In genomic region chr12:32822066-32822465, GRCm38 (mm10) we compare ENCODE assay signal across 14 mouse cellular contexts. TPM values are rescaled to one million over a fixed set of nuclear protein-coding genes. Genes with fewer than 3 reads are reported as not detected.
DNase-seq lines count a peak whose midpoint lies in the region; ATAC-seq and TF ChIP-seq lines count a peak whose summit lies in the region.
"Had no signal": no experiment of that assay in that cellular context is flagged by ENCODE, and none has a peak within 500 bp of the region (broad histone marks: within the 10 kb centered on the region; RNA-seq: fewer than 3 reads in every experiment).

No protein-coding gene starts in this region.

- H3ac ChIP-seq in myocyte (ENCODE audit: control insufficient read depth, insufficient read length), result no peak overlapping the region

- TF ChIP-seq POLR2A in bone marrow macrophage, adult 2 months (IDR thresholded peaks at IDR 0.05; ENCODE audit: borderline replicate concordance, low read depth, low read length), result no peak
- no peak for TF ChIP-seq POLR2A in myocyte (IDR thresholded peaks at IDR 0.05; ENCODE audit: insufficient read length, low read depth)

- no peaks in the 10 kb centered on the region for H3K36me3 ChIP-seq in hindbrain, embryonic 15.5 days
- peaks cover 2% of the 10 kb centered on the region; the same call in 1 of the 2 replicates for H3K36me3 ChIP-seq in hindbrain, embryonic 16.5 days (ENCODE audit: control insufficient read depth, insufficient read depth, low read length)
- peaks cover 6% of the 10 kb centered on the region for H3K36me3 ChIP-seq in myocyte (ENCODE audit: control insufficient read depth, insufficient read depth)

- H3K79me2 ChIP-seq in myocyte (ENCODE audit: control insufficient read depth, insufficient read depth), result peaks cover 60% of the 10 kb centered on the region

- no peak overlapping the region for H3K4me3 ChIP-seq in hindbrain, embryonic 15.5 days
- H3K4me3 ChIP-seq in hindbrain, embryonic 16.5 days (ENCODE audit: low read length), result no peak overlapping the region
- peak overlapping the region; percentile 33 for H3K4me3 ChIP-seq in bone marrow macrophage, adult 2 months (ENCODE audit: insufficient read depth, low read length)
- no peak overlapping the region for H3K4me3 ChIP-seq in myocyte

- DNase-seq in lung, postnatal 36 days, result peak; percentile 26
- DNase-seq in lung, postnatal 25 days (ENCODE audit: low spot score), result no peak
- no peak for DNase-seq in layer of hippocampus, adult 9-11 months
- DNase-seq: cerebellum, postnatal 25 days; gastrocnemius, postnatal 10 days; layer of hippocampus, postnatal 36 days; thymus, postnatal 25 days had no signal

- H3K27me3 ChIP-seq in hindbrain, embryonic 15.5 days, result no peaks in the 10 kb centered on the region
- H3K27me3 ChIP-seq in hindbrain, embryonic 16.5 days (replicated peaks; ENCODE audit: control insufficient read depth, insufficient read depth, low read length), result no peaks in the 10 kb centered on the region
- H3K27me3 ChIP-seq in myocyte (ENCODE audit: control insufficient read depth, insufficient read depth, insufficient read length), result no peaks in the 10 kb centered on the region
- H3K27me3 ChIP-seq: Patski had no signal

- peaks cover 9% of the 10 kb centered on the region for H3K4me1 ChIP-seq in hindbrain, embryonic 15.5 days (replicated peaks)
- peaks cover 10% of the 10 kb centered on the region for H3K4me1 ChIP-seq in hindbrain, embryonic 16.5 days (ENCODE audit: control insufficient read depth, insufficient read depth, low read depth, low read length)
- peaks cover 42% of the 10 kb centered on the region for H3K4me1 ChIP-seq in bone marrow macrophage, adult 2 months (ENCODE audit: control insufficient read depth, insufficient read depth, low read length)

- H3K9ac ChIP-seq in hindbrain, embryonic 15.5 days, result no peak overlapping the region
- no peak overlapping the region for H3K9ac ChIP-seq in hindbrain, embryonic 16.5 days (ENCODE audit: low read depth, low read length)
- H3K9ac ChIP-seq: liver, embryonic 14.5 days had no signal

- no peak for ATAC-seq in hindbrain, embryonic 15.5 days (ENCODE audit: low FRiP score, low read depth)
- ATAC-seq in hindbrain, embryonic 16.5 days, result no peak
- ATAC-seq: midbrain, embryonic 16.5 days; Patski had no signal

- no peak for TF ChIP-seq CTCF in bone marrow macrophage, adult 2 months (IDR thresholded peaks at IDR 0.05; ENCODE audit: low read depth, low read length)

- peak overlapping the region; percentile 65; the same call in 1 of the 2 replicates for H3K4me2 ChIP-seq in hindbrain, embryonic 15.5 days
- no peak overlapping the region for H3K4me2 ChIP-seq in hindbrain, embryonic 16.5 days (ENCODE audit: low read length)
- peak overlapping the region; percentile 71 for H3K4me2 ChIP-seq in myocyte (ENCODE audit: low read depth)

- no peaks in the 10 kb centered on the region for H3K9me3 ChIP-seq in hindbrain, embryonic 15.5 days
- H3K9me3 ChIP-seq in hindbrain, embryonic 16.5 days (ENCODE audit: control insufficient read depth, low read length), result no peaks in the 10 kb centered on the region

- no peak overlapping the region for H3K27ac ChIP-seq in hindbrain, embryonic 15.5 days (replicated peaks)
- no peak overlapping the region for H3K27ac ChIP-seq in hindbrain, embryonic 16.5 days (ENCODE audit: low read depth, low read length)
- peak overlapping the region; percentile 45 for H3K27ac ChIP-seq in bone marrow macrophage, adult 2 months (ENCODE audit: insufficient read depth, low read depth, low read length)
- H3K27ac ChIP-seq: liver, embryonic 14.5 days had no signal

- 79% methylated on average over 4 of the region's 4 CpGs for WGBS in hindbrain, embryonic 15.5 days
- WGBS in hindbrain, embryonic 16.5 days, result 83% methylated on average over 4 of the region's 4 CpGs

TF ChIP-seq in myocyte, 11 proteins besides CTCF, POLR2A, EP300 and RAD21:
- no peak for TF ChIP-seq MYOG (IDR thresholded peaks at IDR 0.05; ENCODE audit: control insufficient read depth in 1 of 3, insufficient read depth in 1 of 3, insufficient read length in 2 of 3, low read depth in 2 of 3)
- TF ChIP-seq USF1 (IDR thresholded peaks at IDR 0.05; ENCODE audit: low read depth), result no peak
- TF ChIP-seq MYOD1 (IDR thresholded peaks at IDR 0.05; ENCODE audit: control insufficient read depth in 1 of 3, insufficient read length in 2 of 3, low read depth in 2 of 3), result no peak
- TF ChIP-seq E2F4 (IDR thresholded peaks at IDR 0.05; ENCODE audit: insufficient read depth), result no peak
- TF ChIP-seq TCF3 (IDR thresholded peaks at IDR 0.05; ENCODE audit: insufficient read length, low read depth), result no peak
- TF ChIP-seq MAX (IDR thresholded peaks at IDR 0.05; ENCODE audit: low read depth), result no peak
- TF ChIP-seq TCF12 (IDR thresholded peaks at IDR 0.05; ENCODE audit: insufficient read depth, poor library complexity, severe bottlenecking), result no peak
- no peak for TF ChIP-seq POLR2AphosphoS2 (IDR thresholded peaks at IDR 0.05; ENCODE audit: insufficient read length, low read depth)
- TF ChIP-seq SRF (IDR thresholded peaks at IDR 0.05; ENCODE audit: control insufficient read depth, insufficient read length, low read depth), result no peak
- no peak for TF ChIP-seq CEBPB (IDR thresholded peaks at IDR 0.05; ENCODE audit: insufficient read depth, poor library complexity, severe bottlenecking)
- no peak for TF ChIP-seq REST (IDR thresholded peaks at IDR 0.05; ENCODE audit: insufficient read depth, insufficient read length)

RNA-seq across cellular contexts. Expression of gene Nampt, which starts 2.7 kb away (rescaled TPM):
- polyA plus RNA-seq in hindbrain, embryonic 15.5 days (2015; fragmentation: Nextera tagmentation; extraction: Ambion mirVana), result 31.0 and 31.1 TPM in 2 replicates
- polyA plus RNA-seq in hindbrain, embryonic 16.5 days (2015; fragmentation: Nextera tagmentation; extraction: Ambion mirVana), result 31.8 and 32.3 TPM in 2 replicates
- polyA plus RNA-seq in bone marrow macrophage, adult 2 months (2012; ENCODE audit: insufficient read depth, insufficient read length, missing spikeins), result 97.2 and 112 TPM in 2 replicates
- 8.8 TPM for polyA plus RNA-seq in myocyte (2012; fragmentation: generic; extraction: Trizol)
